Mouse (Mus musculus) bone marrow, adult 2 months (tissue): ENCODE results near the gene Mvb12a. TPM values are rescaled to one million over a fixed set of nuclear protein-coding genes. Genes with fewer than 3 reads are reported as not detected.

Source experiments
- H3K27ac ChIP-seq: fragments of 200-500 bp; 2 replicates; pipeline ENCODE4 v1.5.1; 2012; ENCODE audit warnings: low read depth, mild to moderate bottlenecking, control low read depth, inconsistent platforms, low read length; ENCODE audit not compliant: control insufficient read depth, poor library complexity, insufficient read depth
- H3K4me1 ChIP-seq: fragments of 200-500 bp; 2 replicates; pipeline ENCODE4 v1.6.1; 2011; ENCODE audit warnings: low read length; ENCODE audit not compliant: control insufficient read depth, insufficient read depth
- H3K4me3 ChIP-seq: fragments of 200-500 bp; replicated peaks from 2 replicates; pipeline ENCODE3; 2011; ENCODE audit warnings: mild to moderate bottlenecking, low read depth, low read length, control low read depth; ENCODE audit not compliant: control insufficient read depth
- CTCF ChIP-seq: fragments of 200-500 bp; IDR thresholded peaks from 2 replicates; pipeline ENCODE4 v1.5.1; 2011; ENCODE audit warnings: low read length, control low read depth; ENCODE audit not compliant: control insufficient read depth, insufficient read depth
- POLR2A ChIP-seq: fragments of 200-500 bp; IDR thresholded peaks from 2 replicates; pipeline ENCODE4 v1.6.1; 2011; ENCODE audit warnings: low read depth, mild to moderate bottlenecking, control low read depth, low read length, borderline replicate concordance; ENCODE audit not compliant: control insufficient read depth
- WGBS: fragments of 180-500 bp; shearing (Covaris S2); methylation state at CpG from one replicate; pipeline ENCODE4 v1.1.7; 2018; 5-methylcytosine and 5-hydroxymethylcytosine counted together
- polyA plus RNA-seq: library from polyadenylated mRNA; stranded (reverse); fragments of >200 nt; gene quantifications from 2 replicates; pipeline ENCODE4 v1.2.4, GENCODE M21; 2011; ENCODE audit warnings: low replicate concordance; ENCODE audit not compliant: missing spikeins, insufficient read depth, insufficient read length

Mvb12a gene
- polyA plus RNA-seq, 1 experiment, result 47.7 TPM

DNA sequence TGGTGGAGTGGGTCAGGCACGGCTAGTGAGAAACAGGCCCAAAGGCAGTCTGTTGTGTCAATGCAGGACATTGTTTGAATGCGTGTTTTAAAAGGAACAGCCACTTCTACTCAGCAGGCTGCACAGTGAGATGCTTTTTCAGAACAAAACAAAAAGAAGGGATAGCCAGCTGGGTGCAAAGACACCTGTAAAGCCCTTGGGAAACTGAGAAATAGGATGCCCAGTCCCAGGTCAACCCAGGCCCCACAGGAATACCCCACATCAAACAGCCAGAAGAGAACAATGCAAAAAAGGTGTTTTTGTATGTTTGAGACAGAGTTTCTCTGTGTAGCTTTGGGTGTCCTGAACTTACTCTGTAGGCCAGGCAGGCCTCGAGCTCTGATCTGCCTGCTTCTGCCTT lies 46.0 kb downstream of the Mvb12a start:
- TF ChIP-seq POLR2A (no peak), CTCF (no peak)
- Histone ChIP-seq H3K4me1 (peaks cover 10% of the 10 kb centered on the region), H3K27ac (no peak overlapping the region), H3K4me3 (no peak overlapping the region)
- 83% methylated on average over 3 of the region's 3 CpGs for WGBS

- Histone ChIP-seq H3K27ac (peak overlapping the region; percentile 99), H3K4me3 (peak overlapping the region; percentile 80), H3K4me1 (peaks cover 16% of the 10 kb centered on the region)
- TF ChIP-seq CTCF (no peak), POLR2A (no peak)
- 14% methylated on average over 5 of the region's 5 CpGs for WGBS
Measured at GRCm38 (mm10) chr8:71591017-71591416, 48.3 kb downstream of the Mvb12a start.

GRCm38 (mm10) chr8:71591471-71592373 lies 49.0 kb downstream of the Mvb12a start, which contains the start of gene Pgls:
TSS of gene Pgls (plus strand) at chr8:71592176.
- peak within 1 kb of the TSS; percentile 99 for H3K27ac ChIP-seq
- peaks cover 18% of the 10 kb centered on the region for H3K4me1 ChIP-seq
- WGBS, result under 1% methylated on average over 71 of the region's 71 CpGs
- peak within 1 kb of the TSS; percentile 80 for H3K4me3 ChIP-seq
- TF ChIP-seq CTCF (no peak), POLR2A (peak; percentile 88; the same call in 1 of the 2 replicates)

- WGBS, result 3% methylated on average over 60 of the region's 60 CpGs
- H3K4me1 ChIP-seq, result peaks cover 18% of the 10 kb centered on the region
- TF ChIP-seq POLR2A, result no peak
- no peak; the same call in 1 of the 2 replicates for TF ChIP-seq CTCF
- H3K27ac ChIP-seq, result peak overlapping the region; percentile 99
- peak overlapping the region; percentile 80 for H3K4me3 ChIP-seq
Measured at GRCm38 (mm10) chr8:71592374-71593170, 49.9 kb downstream of the Mvb12a start.

DNA sequence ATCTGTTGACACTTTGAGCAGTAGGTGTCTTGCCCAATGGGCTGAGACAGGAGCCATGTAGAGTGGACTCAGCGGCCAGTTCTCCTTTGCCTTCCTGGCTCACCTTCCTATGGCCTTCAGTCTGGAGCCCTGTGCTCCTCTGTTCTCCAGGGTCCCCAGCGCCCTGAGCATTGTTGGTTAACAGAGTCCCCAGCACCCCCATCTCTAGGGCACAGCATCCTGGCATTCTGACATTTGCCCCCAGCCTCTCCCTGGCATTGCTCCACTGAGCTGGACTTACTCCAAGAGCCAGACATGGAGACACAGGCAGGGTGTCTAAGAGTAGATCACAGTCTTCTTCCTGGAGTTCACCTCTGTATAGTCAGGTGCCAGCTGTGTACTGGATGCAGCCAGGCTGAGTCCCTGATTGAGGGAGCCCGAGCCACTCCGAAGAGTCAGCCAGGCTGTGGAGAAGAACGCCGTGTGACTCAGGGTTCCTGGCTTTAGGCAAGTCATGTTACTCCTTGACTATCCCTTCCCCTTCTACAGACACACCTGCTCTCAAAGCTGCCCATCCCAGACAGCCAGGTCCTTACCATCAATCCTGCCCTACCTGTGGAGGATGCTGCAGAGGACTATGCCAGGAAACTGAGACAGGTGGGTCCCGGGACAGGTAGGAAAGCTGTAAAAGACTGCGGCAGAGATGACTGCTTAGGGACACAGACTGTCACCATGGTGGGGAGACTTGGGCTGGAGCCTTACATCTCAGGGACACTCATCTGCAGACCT lies 51.0 kb downstream of the Mvb12a start:
- 77% methylated on average over 8 of the region's 8 CpGs for WGBS
- no peak for TF ChIP-seq CTCF
- no peak for TF ChIP-seq POLR2A
- Histone ChIP-seq H3K4me1 (peaks cover 16% of the 10 kb centered on the region), H3K4me3 (peak overlapping the region; percentile 6), H3K27ac (peak overlapping the region; percentile 99)

DNA sequence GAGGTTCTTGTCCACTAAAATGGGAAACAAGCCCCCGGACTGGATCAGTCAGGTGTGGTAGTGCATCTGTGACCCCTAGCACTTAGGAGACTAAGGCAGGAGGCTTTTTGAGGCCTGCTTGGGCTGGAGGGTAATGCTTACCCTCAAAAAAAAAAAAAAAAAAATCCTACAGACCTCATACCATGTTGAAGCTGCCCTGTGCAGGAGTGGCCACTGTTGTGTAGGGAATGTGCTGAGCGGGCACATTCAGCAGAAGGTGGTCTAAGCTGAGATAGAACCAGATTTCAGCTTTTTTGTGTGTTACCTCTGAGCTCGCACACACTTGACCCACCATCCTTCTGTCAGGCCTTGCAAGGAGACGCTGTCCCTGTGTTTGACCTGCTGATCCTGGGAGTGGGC lies 51.6 kb downstream of the Mvb12a start:
- Histone ChIP-seq H3K4me3 (peak overlapping the region; percentile 13), H3K27ac (peak overlapping the region; percentile 39), H3K4me1 (peaks cover 16% of the 10 kb centered on the region)
- WGBS, result 90% methylated on average over 4 of the region's 4 CpGs
- TF ChIP-seq POLR2A (no peak), CTCF (no peak)

DNA sequence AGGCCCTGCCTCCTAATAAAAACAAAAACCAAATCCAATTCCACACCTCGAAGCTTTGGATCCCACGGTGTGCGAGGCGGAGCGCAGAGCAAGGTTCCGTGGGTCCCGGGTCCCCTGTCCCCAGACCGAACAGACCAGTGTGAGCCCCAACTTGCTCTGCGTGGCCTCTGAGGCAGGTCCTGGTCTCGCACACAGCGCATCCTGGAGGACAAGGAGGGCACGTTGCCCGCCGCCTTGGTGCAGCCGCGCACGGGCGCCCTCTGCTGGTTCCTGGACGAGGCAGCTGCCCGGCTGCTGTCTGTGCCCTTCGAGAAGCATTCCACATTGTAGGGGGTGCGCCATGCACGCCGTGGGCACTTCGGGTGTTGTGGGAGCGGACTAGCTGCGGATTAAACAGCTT lies 53.1 kb downstream of the Mvb12a start:
- Histone ChIP-seq H3K4me3 (peak overlapping the region; percentile 17), H3K4me1 (peaks cover 12% of the 10 kb centered on the region), H3K27ac (peak overlapping the region; percentile 69)
- 15% methylated on average over 27 of the region's 27 CpGs for WGBS
- TF ChIP-seq POLR2A (peak; percentile 60; the same call in 1 of the 2 replicates), CTCF (peak; percentile 97)

DNA sequence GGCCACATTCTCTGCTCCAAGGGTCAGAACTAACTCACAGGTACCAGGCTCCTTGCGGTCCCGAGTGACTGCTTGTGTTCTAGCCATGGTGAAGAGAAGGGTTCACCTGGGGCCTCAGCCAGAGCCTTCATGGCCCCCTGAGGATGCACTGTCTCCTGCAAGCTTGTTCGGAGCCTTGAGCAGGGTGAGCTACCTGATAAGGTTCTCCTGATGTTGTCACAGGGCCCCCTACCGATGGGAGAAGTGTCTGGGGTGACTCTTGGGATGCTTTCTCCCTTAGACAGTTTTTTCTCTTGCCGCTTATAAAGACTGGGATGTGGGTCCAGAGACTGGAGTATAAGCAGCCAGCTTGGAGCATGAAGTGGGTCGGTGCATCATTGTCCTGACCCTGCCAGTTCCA lies 53.7 kb downstream of the Mvb12a start:
- H3K4me3 ChIP-seq, result no peak overlapping the region
- peaks cover 10% of the 10 kb centered on the region for H3K4me1 ChIP-seq
- peak overlapping the region; percentile 69 for H3K27ac ChIP-seq
- WGBS, result 60% methylated on average over 6 of the region's 6 CpGs
- no peak for TF ChIP-seq POLR2A
- TF ChIP-seq CTCF, result no peak
